Mouse (Mus musculus) erythroblast, embryonic 14.5 days (primary cell): Measurements from ENCODE around the gene Ifitm10. TPM values are rescaled to one million over a fixed set of nuclear protein-coding genes. Genes with fewer than 3 reads are reported as not detected.
"Not testable (repeated sequence)": the region's sequence is repeated elsewhere in the genome, so short reads cannot be mapped to it uniquely, and the experiment has no call there.

Experiments used
- H3K27me3 ChIP-seq: 2 replicates; pipeline ENCODE4 v1.6.1; 2012; ENCODE audit warnings: inconsistent platforms; ENCODE audit not compliant: control insufficient read depth
- H3K36me3 ChIP-seq: 2 replicates; pipeline ENCODE4 v1.6.1; 2012; ENCODE audit warnings: mild to moderate bottlenecking, inconsistent platforms; ENCODE audit not compliant: control insufficient read depth
- H3K4me1 ChIP-seq: 2 replicates; pipeline ENCODE4 v1.6.1; 2012; ENCODE audit warnings: inconsistent platforms; ENCODE audit not compliant: control insufficient read depth
- H3K4me3 ChIP-seq: replicated peaks from 2 replicates; pipeline ENCODE3; 2012; ENCODE audit warnings: moderate library complexity, mild to moderate bottlenecking, inconsistent platforms
- H3K9me3 ChIP-seq: 2 replicates; pipeline ENCODE4 v1.6.1; 2012; ENCODE audit warnings: low read length, inconsistent platforms, mixed read lengths; ENCODE audit not compliant: control insufficient read depth
- GATA1 ChIP-seq: IDR thresholded peaks from 2 replicates; pipeline ENCODE4 v1.6.1; 2012; ENCODE audit warnings: low read length, inconsistent platforms, mixed read lengths
- TAL1 ChIP-seq: IDR thresholded peaks from 3 replicates; pipeline ENCODE4 v1.6.1; 2012; ENCODE audit warnings: low read length, inconsistent platforms, mixed read lengths
- polyA plus RNA-seq: library from polyadenylated mRNA; stranded (reverse); fragments of >175 nt; gene quantifications from 2 replicates; pipeline ENCODE4 v1.2.3, GENCODE M21; 2012

The Ifitm10 gene
- polyA plus RNA-seq, 1 experiment, result 0.36 TPM

DNA sequence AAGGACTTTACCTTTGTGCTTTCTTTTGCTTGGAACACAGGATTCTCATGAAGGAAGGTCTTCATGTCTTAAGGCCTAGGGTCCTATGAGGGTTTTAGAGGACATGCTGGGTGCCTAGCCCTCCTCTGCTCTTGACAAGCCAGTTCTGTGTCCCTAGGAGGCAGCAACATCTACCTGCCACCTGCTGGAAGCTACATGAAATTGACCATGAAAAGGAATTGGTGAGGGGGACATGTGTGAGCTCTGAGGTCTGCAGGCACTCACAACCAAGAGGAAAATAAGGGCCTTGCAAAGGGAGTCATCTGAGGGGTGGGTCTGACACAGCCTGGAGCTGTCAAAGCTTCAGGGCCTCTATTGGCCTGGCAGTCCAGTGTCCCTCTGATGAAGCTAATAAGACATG lies 78.1 kb downstream of the Ifitm10 start:
- H3K4me3 ChIP-seq, result no peak overlapping the region
- H3K4me1 ChIP-seq, result no peaks in the 10 kb centered on the region
- TF ChIP-seq TAL1 (no peak), GATA1 (no peak)
- H3K27me3 ChIP-seq, result peaks cover 2% of the 10 kb centered on the region
- H3K9me3 ChIP-seq, result no peaks in the 10 kb centered on the region
- H3K36me3 ChIP-seq, result no peaks in the 10 kb centered on the region

GRCm38 (mm10) chr7:142293851-142294250 lies 79.7 kb downstream of the Ifitm10 start:
- H3K9me3 ChIP-seq, H3K4me1 ChIP-seq, H3K27me3 ChIP-seq, H3K4me3 ChIP-seq, H3K36me3 ChIP-seq: not testable (repeated sequence)

DNA sequence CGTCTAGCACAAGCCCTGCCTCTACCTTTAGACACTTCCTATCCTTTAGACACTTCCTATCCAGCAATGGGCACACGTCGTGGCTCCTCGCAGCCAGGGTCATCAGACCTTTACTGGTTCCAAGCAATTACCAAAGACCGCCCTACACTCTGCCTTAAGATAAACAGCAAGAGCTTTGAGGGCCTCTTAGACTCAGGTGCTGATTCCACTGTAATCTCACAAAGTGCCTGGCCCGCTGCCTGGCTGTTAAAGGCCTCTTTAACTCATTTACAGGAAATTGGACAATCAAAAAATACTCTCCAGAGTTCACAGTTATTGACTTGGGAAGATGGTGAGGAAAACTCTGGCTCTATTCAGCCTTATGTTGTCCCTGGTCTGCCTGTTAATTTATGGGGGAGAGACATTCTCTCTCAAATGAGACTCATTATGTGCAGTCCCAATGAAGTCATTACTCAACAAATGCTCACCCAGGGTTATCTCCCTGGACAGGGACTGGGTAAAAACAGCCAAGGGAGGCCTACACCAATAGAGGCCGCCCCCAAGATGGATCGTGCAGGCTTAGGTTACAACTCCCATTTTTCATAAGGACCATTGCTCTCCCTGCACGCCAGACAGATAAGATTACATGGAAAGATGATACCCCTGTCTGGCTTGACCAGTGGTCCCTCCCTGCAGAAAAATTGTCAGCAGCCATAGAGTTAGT lies 87.5 kb downstream of the Ifitm10 start:
- H3K4me3 ChIP-seq, H3K9me3 ChIP-seq, H3K36me3 ChIP-seq, H3K4me1 ChIP-seq: not testable (repeated sequence)
- peaks cover 40% of the 10 kb centered on the region for H3K27me3 ChIP-seq

GRCm38 (mm10) chr7:142285130-142285835 lies 88.3 kb downstream of the Ifitm10 start:
- Histone ChIP-seq H3K4me3 (no peak overlapping the region), H3K4me1 (peaks cover 1% of the 10 kb centered on the region; the same call in 1 of the 2 replicates), H3K36me3 (no peaks in the 10 kb centered on the region), H3K9me3 (no peaks in the 10 kb centered on the region), H3K27me3 (peaks cover 42% of the 10 kb centered on the region)
- no peak for TF ChIP-seq GATA1
- TF ChIP-seq TAL1, result no peak

- H3K27me3 ChIP-seq, result peaks cover 48% of the 10 kb centered on the region
- H3K36me3 ChIP-seq, result no peaks in the 10 kb centered on the region
- TF ChIP-seq TAL1 (no peak), GATA1 (no peak)
- H3K4me1 ChIP-seq, result peaks cover 1% of the 10 kb centered on the region; the same call in 1 of the 2 replicates
- H3K4me3 ChIP-seq, result peak overlapping the region; percentile 54
- H3K9me3 ChIP-seq, result no peaks in the 10 kb centered on the region
Observed at GRCm38 (mm10) chr7:142284615-142285080, 88.9 kb downstream of the Ifitm10 start.

- no peak for TF ChIP-seq TAL1
- TF ChIP-seq GATA1, result no peak
- H3K4me3 ChIP-seq, result peak overlapping the region; percentile 54
- peaks cover 1% of the 10 kb centered on the region; the same call in 1 of the 2 replicates for H3K4me1 ChIP-seq
- no peaks in the 10 kb centered on the region for H3K9me3 ChIP-seq
- H3K36me3 ChIP-seq, result no peaks in the 10 kb centered on the region
- H3K27me3 ChIP-seq, result peaks cover 48% of the 10 kb centered on the region
Observed at GRCm38 (mm10) chr7:142284023-142284591, 89.4 kb downstream of the Ifitm10 start.

- H3K4me3 ChIP-seq, H3K4me1 ChIP-seq, H3K36me3 ChIP-seq, H3K9me3 ChIP-seq: not testable (repeated sequence)
- peaks cover 48% of the 10 kb centered on the region for H3K27me3 ChIP-seq
Observed at GRCm38 (mm10) chr7:142282847-142283246, 90.7 kb downstream of the Ifitm10 start.

- H3K4me1 ChIP-seq, result not testable (repeated sequence)
- H3K27me3 ChIP-seq, result peaks cover 35% of the 10 kb centered on the region
Observed at GRCm38 (mm10) chr7:142279291-142279690, 94.3 kb downstream of the Ifitm10 start.

GRCm38 (mm10) chr7:142278183-142278582 lies 95.4 kb downstream of the Ifitm10 start:
- not testable (repeated sequence) for H3K36me3 ChIP-seq, H3K4me3 ChIP-seq, H3K9me3 ChIP-seq, H3K4me1 ChIP-seq
- H3K27me3 ChIP-seq, result peaks cover 24% of the 10 kb centered on the region

More at GRCm38 (mm10) chr7:142279291-142279690, 94.3 kb downstream of the Ifitm10 start:
- H3K9me3 ChIP-seq, H3K4me3 ChIP-seq, H3K36me3 ChIP-seq: not testable (repeated sequence)

Other genes starting within 250 kb of the Ifitm10 start
- gene Gm39115, start 237.7 kb downstream of the Ifitm10 start, polyA plus RNA-seq, result not detected in 2 replicates
- not detected in 2 replicates for gene Gm45337, start 229.1 kb downstream of the Ifitm10 start, polyA plus RNA-seq
- not detected in 2 replicates for gene Gm29735, start 216.6 kb downstream of the Ifitm10 start, polyA plus RNA-seq
- gene Gm4553, start 208.0 kb downstream of the Ifitm10 start, polyA plus RNA-seq, result not detected in 2 replicates
- not detected in 2 replicates for gene Krtap5-2, start 197.7 kb downstream of the Ifitm10 start, polyA plus RNA-seq
- not detected in 2 replicates for gene Gm10153, start 183.4 kb downstream of the Ifitm10 start, polyA plus RNA-seq
- gene Krtap5-3, start 172.4 kb downstream of the Ifitm10 start, polyA plus RNA-seq, result not detected in 2 replicates
- not detected in 2 replicates for gene Gm7579, start 161.9 kb downstream of the Ifitm10 start, polyA plus RNA-seq
- gene Krtap5-5, start 143.8 kb downstream of the Ifitm10 start, polyA plus RNA-seq, result 0.03 TPM in 1 of 2 replicates, not detected in the other
- gene Gm40460, start 132.7 kb downstream of the Ifitm10 start, polyA plus RNA-seq, result not detected in 2 replicates
- gene Gm2431, start 115.4 kb downstream of the Ifitm10 start, polyA plus RNA-seq, result not detected in 2 replicates
- not detected in 2 replicates for gene Gm4559, start 99.4 kb downstream of the Ifitm10 start, polyA plus RNA-seq
- gene Krtap5-1, start 76.6 kb downstream of the Ifitm10 start, polyA plus RNA-seq, result not detected in 2 replicates
- gene Krtap5-4, start 70.2 kb downstream of the Ifitm10 start, polyA plus RNA-seq, result not detected in 2 replicates
- 19.7 and 19.8 TPM in 2 replicates for gene Gm49369, start 8.9 kb upstream of the Ifitm10 start, polyA plus RNA-seq
- 14.4 and 21.7 TPM in 2 replicates for gene Ctsd, start 14.3 kb upstream of the Ifitm10 start, polyA plus RNA-seq
- not detected in 2 replicates for gene Syt8, start 61.1 kb upstream of the Ifitm10 start, polyA plus RNA-seq
- gene Tnni2, start 68.1 kb upstream of the Ifitm10 start, polyA plus RNA-seq, result 0.22 TPM in 1 of 2 replicates, not detected in the other
- 0.05 and 0.21 TPM in 2 replicates for gene Lsp1, start 87.1 kb upstream of the Ifitm10 start, polyA plus RNA-seq
- not detected in 2 replicates for gene Tnnt3, start 125.1 kb upstream of the Ifitm10 start, polyA plus RNA-seq
- 0.90 and 2.4 TPM in 2 replicates for gene Mrpl23, start 158.9 kb upstream of the Ifitm10 start, polyA plus RNA-seq